Mouse (Mus musculus) neural tube, embryonic 13.5 days (tissue): ENCODE data around the gene Olfr412. TPM values are rescaled to one million over a fixed set of nuclear protein-coding genes. Genes with fewer than 3 reads are reported as not detected.
A peak's percentile ranks its signal among the peaks of the same experiment; 100 is the strongest.

Source experiments
- ATAC-seq: fragments of 200-750 bp; cut with Nextera tagmentation; 2 replicates; pipeline ENCODE4 v1.8.0; 2017; ENCODE audit warnings: low read depth, mild to moderate bottlenecking, moderate TSS enrichment, moderate library complexity
- H3K27ac ChIP-seq: fragments of 300-500 bp; sonication (generic); replicated peaks from 2 replicates; pipeline ENCODE4 v1.5.1; 2015; ENCODE audit warnings: moderate library complexity, mild to moderate bottlenecking, inconsistent platforms
- H3K27me3 ChIP-seq: fragments of 300-500 bp; sonication (generic); 2 replicates; pipeline ENCODE4 v1.6.1; 2015; ENCODE audit warnings: mild to moderate bottlenecking, inconsistent platforms
- H3K36me3 ChIP-seq: fragments of 300-500 bp; sonication (generic); 2 replicates; pipeline ENCODE4 v1.6.1; 2015; ENCODE audit warnings: mild to moderate bottlenecking, inconsistent platforms
- H3K4me1 ChIP-seq: fragments of 300-500 bp; sonication (generic); replicated peaks from 2 replicates; pipeline ENCODE4 v1.6.1; 2015; ENCODE audit warnings: inconsistent platforms
- H3K4me2 ChIP-seq: fragments of 300-500 bp; sonication (generic); 2 replicates; pipeline ENCODE4 v1.6.1; 2015; ENCODE audit warnings: inconsistent platforms, mild to moderate bottlenecking, moderate library complexity
- H3K4me3 ChIP-seq: fragments of 300-500 bp; sonication (generic); 2 replicates; pipeline ENCODE4 v1.5.1; 2015; ENCODE audit warnings: mild to moderate bottlenecking, inconsistent platforms
- H3K9ac ChIP-seq: fragments of 300-500 bp; sonication (generic); 2 replicates; pipeline ENCODE4 v1.6.1; 2015; ENCODE audit warnings: moderate library complexity, mild to moderate bottlenecking, inconsistent platforms
- H3K9me3 ChIP-seq: fragments of 300-500 bp; sonication (generic); 2 replicates; pipeline ENCODE4 v1.6.1; 2016; ENCODE audit warnings: inconsistent platforms
- WGBS: fragments of 180-500 bp; shearing (Covaris S2); methylation state at CpG from one replicate; pipeline ENCODE4 v1.1.7; 2015; 5-methylcytosine and 5-hydroxymethylcytosine counted together
- polyA plus RNA-seq: library from polyadenylated mRNA; unstranded; fragments of >200 nt; fragmentation: Nextera tagmentation; extraction: Ambion mirVana; gene quantifications from 2 replicates; pipeline ENCODE4 v1.2.1, GENCODE M21; 2015

The Olfr412 gene
- not detected in 2 replicates for polyA plus RNA-seq

- Histone ChIP-seq H3K27ac (no peak within 1 kb of the TSS), H3K9me3 (peaks cover 3% of the 10 kb centered on the region; the same call in 1 of the 2 replicates), H3K4me1 (no peaks in the 10 kb centered on the region), H3K4me2 (no peak within 1 kb of the TSS), H3K4me3 (no peak within 1 kb of the TSS), H3K36me3 (no peaks in the 10 kb centered on the region), H3K9ac (no peak within 1 kb of the TSS), H3K27me3 (no peaks in the 10 kb centered on the region)
- no peak for ATAC-seq
- 75% methylated on average over 1 of the region's 1 CpGs for WGBS
Measured at GRCm38 (mm10) chr11:74361769-74362168, at the start of gene Olfr412. Gene Olfr412, plus strand, starts transcription at chr11:74362069.

GRCm38 (mm10) chr11:74326044-74326443 lies 35.8 kb upstream of the Olfr412 start:
- Histone ChIP-seq H3K4me3 (no peak overlapping the region), H3K27me3 (no peaks in the 10 kb centered on the region), H3K27ac (no peak overlapping the region), H3K9ac (no peak overlapping the region), H3K4me1 (no peaks in the 10 kb centered on the region), H3K4me2 (no peak overlapping the region), H3K9me3 (no peaks in the 10 kb centered on the region), H3K36me3 (no peaks in the 10 kb centered on the region)
- 83% methylated on average over 2 of the region's 2 CpGs for WGBS
- no peak for ATAC-seq

DNA sequence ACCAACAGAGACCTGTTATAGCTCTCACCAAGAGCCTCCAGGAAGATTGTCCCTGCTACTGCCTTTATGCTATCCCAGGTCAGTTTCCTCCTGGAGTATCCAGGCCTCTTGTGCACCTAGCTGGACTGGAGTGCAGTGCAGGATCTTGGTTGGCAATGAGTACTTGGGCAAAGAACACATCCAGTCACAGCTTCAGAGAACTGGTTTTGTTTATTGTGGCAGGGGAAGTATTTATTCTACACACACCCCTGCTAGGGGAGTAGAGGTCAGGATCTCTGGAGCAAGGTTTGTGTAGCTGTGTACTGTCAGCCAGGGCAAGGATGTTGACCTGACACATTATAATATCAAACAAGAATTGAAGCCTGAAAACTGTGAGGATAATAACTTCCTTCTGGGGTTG lies 33.1 kb upstream of the Olfr412 start:
- no peak for ATAC-seq
- Histone ChIP-seq H3K27ac (no peak overlapping the region), H3K4me3 (no peak overlapping the region), H3K36me3 (no peaks in the 10 kb centered on the region), H3K9me3 (no peaks in the 10 kb centered on the region), H3K27me3 (no peaks in the 10 kb centered on the region), H3K4me2 (no peak overlapping the region), H3K9ac (no peak overlapping the region), H3K4me1 (no peaks in the 10 kb centered on the region)

DNA sequence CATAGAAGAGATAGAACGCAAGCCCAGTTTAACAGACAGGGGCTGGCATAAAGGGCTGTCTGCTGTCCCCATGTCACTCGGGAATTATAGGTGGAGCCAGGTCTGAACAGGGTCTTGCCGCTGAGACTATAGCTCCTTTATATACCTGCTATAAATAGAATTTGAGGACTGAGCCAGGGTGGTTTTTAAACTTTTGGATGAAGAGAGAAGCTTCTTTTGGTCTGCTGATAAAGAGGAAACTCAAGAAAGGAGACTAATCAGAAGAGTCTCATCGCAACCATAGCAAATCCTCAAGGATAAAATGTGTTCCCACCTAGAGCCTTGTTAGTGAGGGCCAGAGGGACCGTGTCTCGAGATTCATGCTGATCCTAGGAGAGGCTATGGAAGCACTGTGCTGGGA lies 23.9 kb upstream of the Olfr412 start, which contains the start of gene Olfr410:
TSS of gene Olfr410 (minus strand) at position 101 of the 400 bp plus-strand sequence.
- Histone ChIP-seq H3K36me3 (no peaks in the 10 kb centered on the region), H3K27ac (no peak within 1 kb of the TSS), H3K4me1 (no peaks in the 10 kb centered on the region), H3K9me3 (0 out of 2 replicates have a peak, but pooled peaks cover 2% of the 10 kb centered on the region), H3K9ac (no peak within 1 kb of the TSS), H3K4me2 (no peak within 1 kb of the TSS), H3K27me3 (no peaks in the 10 kb centered on the region), H3K4me3 (no peak within 1 kb of the TSS)
- 80% methylated on average over 6 of the region's 6 CpGs for WGBS
- no peak for ATAC-seq

DNA sequence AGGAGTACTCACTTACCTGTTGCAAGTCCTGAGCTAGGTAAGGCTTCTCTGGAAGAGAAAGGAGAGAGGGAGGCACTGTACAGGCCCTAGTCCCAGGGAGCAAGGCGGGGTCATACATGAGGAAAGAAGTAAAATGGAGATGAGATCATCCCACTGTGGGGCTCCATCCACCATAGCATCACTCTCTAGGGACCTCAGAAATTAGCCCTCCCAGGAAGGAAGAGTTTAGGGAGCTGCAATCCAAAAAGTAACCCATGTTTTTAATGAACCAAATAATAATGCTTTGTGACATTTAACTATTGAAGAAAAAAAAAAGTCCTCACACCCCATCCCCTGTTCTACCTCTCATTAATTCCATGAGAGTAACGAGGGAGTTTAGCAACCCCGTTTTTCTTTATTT lies 9.3 kb upstream of the Olfr412 start, which contains the start of gene Olfr411:
TSS of gene Olfr411 (minus strand) at position 101 of the 400 bp plus-strand sequence.
- Histone ChIP-seq H3K4me2 (no peak within 1 kb of the TSS), H3K27me3 (no peaks in the 10 kb centered on the region), H3K9ac (no peak within 1 kb of the TSS), H3K4me1 (no peaks in the 10 kb centered on the region), H3K9me3 (no peaks in the 10 kb centered on the region), H3K36me3 (no peaks in the 10 kb centered on the region), H3K27ac (no peak within 1 kb of the TSS), H3K4me3 (no peak within 1 kb of the TSS)
- 89% methylated on average over 3 of the region's 3 CpGs for WGBS
- no peak for ATAC-seq

- peak; percentile 80 for ATAC-seq
- H3K36me3 ChIP-seq: no peaks in the 10 kb centered on the region
- no peak overlapping the region for H3K9ac ChIP-seq
- no peak overlapping the region for H3K4me3 ChIP-seq
- H3K27ac ChIP-seq: no peak overlapping the region
- WGBS: 14% methylated on average over 22 of the region's 22 CpGs
- H3K27me3 ChIP-seq: peaks cover 14% of the 10 kb centered on the region
- H3K4me2 ChIP-seq: no peak overlapping the region
- no peaks in the 10 kb centered on the region for H3K9me3 ChIP-seq
- H3K4me1 ChIP-seq: no peaks in the 10 kb centered on the region
Measured at GRCm38 (mm10) chr11:74371393-74372100, 9.7 kb downstream of the Olfr412 start.

DNA sequence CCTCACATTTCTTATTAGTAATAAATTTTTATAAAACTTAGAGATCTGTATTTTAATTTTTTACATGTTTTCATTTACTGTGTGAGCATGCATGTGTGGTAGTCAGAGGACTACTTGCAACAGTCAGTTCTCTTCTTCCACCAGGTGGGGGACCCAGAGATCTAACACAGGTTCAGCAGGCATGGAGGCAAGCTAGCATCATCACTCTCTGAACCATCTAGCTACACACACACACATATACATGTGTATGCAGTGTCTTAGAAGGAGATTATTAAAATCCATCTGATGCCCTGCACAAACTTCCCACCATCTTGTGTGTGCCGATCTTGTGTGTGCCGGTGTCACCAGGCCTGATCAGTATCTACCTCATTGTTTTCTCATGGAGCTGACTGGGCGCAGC lies 15.0 kb downstream of the Olfr412 start:
- Histone ChIP-seq H3K36me3 (no peaks in the 10 kb centered on the region), H3K4me2 (no peak overlapping the region), H3K27me3 (0 out of 2 replicates have a peak, but pooled peaks cover 3% of the 10 kb centered on the region), H3K4me1 (peaks cover 7% of the 10 kb centered on the region), H3K27ac (no peak overlapping the region), H3K9ac (no peak overlapping the region; the same call in 1 of the 2 replicates), H3K4me3 (no peak overlapping the region), H3K9me3 (no peaks in the 10 kb centered on the region)
- peak; percentile 82 for ATAC-seq
- WGBS: 84% methylated on average over 3 of the region's 3 CpGs

DNA sequence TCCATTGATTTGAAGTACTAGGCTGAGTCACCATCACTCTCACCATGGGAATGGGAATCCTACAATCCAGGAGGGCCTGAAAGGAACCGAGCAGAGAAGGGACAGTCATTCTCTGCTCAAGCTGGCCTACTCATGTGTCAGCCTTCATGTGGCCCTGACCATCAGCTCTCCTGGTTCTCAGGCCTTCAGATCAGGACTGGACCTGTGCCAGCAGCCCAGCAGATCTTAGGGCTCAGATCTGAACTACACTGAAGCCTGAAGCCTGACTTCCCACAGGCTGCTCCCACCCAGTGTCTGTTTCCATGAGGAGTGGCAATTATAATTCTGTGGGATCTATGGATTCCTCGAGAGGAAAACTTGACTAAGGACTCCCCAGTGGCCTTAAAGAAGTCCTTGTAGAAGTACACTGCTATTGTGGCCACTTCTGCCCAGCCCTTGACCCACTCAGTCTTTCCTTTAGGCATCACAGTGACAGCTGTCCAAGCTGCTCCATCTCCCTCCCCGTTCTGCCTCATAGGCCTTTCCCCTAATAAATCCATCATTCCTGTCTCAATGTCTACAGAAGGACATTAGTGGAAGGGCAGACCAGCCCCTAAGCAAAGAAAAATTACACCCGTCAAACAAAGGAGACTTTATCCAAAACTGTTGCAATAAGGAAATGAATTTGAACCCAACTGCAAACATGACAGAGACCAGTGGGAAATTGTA lies 17.5 kb downstream of the Olfr412 start:
- Histone ChIP-seq H3K4me1 (peaks cover 7% of the 10 kb centered on the region), H3K4me3 (no peak overlapping the region), H3K27me3 (0 out of 2 replicates have a peak, but pooled peaks cover 3% of the 10 kb centered on the region), H3K4me2 (no peak overlapping the region), H3K9ac (no peak overlapping the region), H3K27ac (no peak overlapping the region), H3K36me3 (0 out of 2 replicates have a peak, but pooled peaks cover 2% of the 10 kb centered on the region), H3K9me3 (no peaks in the 10 kb centered on the region)
- 61% methylated on average over 4 of the region's 4 CpGs for WGBS
- ATAC-seq: no peak

GRCm38 (mm10) chr11:74385674-74386073 lies 23.8 kb downstream of the Olfr412 start:
- no peaks in the 10 kb centered on the region for H3K27me3 ChIP-seq
- H3K36me3 ChIP-seq: peaks cover 24% of the 10 kb centered on the region
- no peak overlapping the region for H3K4me2 ChIP-seq
- WGBS: 87% methylated on average over 9 of the region's 9 CpGs
- ATAC-seq: no peak
- no peaks in the 10 kb centered on the region for H3K9me3 ChIP-seq
- no peak overlapping the region for H3K9ac ChIP-seq
- H3K27ac ChIP-seq: no peak overlapping the region
- H3K4me3 ChIP-seq: no peak overlapping the region
- H3K4me1 ChIP-seq: no peaks in the 10 kb centered on the region

DNA sequence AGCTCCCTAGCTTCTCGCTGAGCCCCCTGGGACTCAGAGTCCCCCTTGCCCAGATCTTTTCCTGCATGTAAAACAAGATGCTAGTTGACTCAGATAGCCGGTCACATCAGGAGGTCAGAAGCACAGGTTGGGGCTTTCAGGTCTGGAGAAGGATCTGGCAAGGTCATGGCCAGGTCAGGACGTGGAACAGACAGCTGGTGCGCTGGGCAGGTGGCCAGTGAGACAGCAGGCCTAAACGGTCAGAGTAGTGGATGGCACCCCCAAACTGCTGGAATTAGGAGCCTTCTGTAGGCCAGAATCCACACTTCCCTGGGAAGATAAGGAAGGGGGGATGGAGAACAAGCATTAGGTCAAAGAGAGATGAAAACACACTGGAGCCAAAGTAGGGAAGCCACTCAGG lies 25.3 kb downstream of the Olfr412 start:
- Histone ChIP-seq H3K27ac (no peak overlapping the region), H3K9me3 (no peaks in the 10 kb centered on the region), H3K4me2 (no peak overlapping the region), H3K4me3 (no peak overlapping the region), H3K9ac (no peak overlapping the region), H3K4me1 (no peaks in the 10 kb centered on the region), H3K36me3 (peaks cover 30% of the 10 kb centered on the region), H3K27me3 (no peaks in the 10 kb centered on the region)
- WGBS: 82% methylated on average over 5 of the region's 5 CpGs
- no peak for ATAC-seq

- no peak overlapping the region for H3K9ac ChIP-seq
- ATAC-seq: no peak
- H3K27ac ChIP-seq: no peak overlapping the region
- no peaks in the 10 kb centered on the region for H3K9me3 ChIP-seq
- H3K4me2 ChIP-seq: no peak overlapping the region
- H3K27me3 ChIP-seq: no peaks in the 10 kb centered on the region
- H3K36me3 ChIP-seq: peaks cover 32% of the 10 kb centered on the region
- no peak overlapping the region for H3K4me3 ChIP-seq
- WGBS: 92% methylated on average over 11 of the region's 11 CpGs
- peaks cover 14% of the 10 kb centered on the region for H3K4me1 ChIP-seq
Measured at GRCm38 (mm10) chr11:74391899-74392298, 30.0 kb downstream of the Olfr412 start.

DNA sequence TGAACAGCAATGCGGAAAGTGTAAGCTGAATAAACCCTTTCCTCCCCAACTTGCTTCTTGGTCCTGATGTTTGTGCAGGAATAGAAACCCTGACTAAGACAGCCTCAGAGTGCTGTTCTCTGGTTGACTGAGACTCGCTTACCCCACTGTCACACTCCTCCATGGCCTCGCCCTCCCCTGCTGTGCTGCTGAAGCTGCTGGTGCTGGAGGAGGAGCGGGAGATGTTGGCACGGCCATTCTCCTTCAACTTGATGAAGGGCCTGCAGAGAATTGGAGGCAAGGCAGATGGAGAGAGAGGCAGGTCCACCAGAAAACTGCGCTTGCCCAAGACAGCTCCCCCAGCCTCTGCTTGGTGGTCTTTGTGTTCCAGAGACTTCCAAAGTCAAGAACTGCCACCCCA lies 31.0 kb downstream of the Olfr412 start:
- no peaks in the 10 kb centered on the region for H3K27me3 ChIP-seq
- no peak overlapping the region for H3K4me3 ChIP-seq
- no peak for ATAC-seq
- no peak overlapping the region for H3K9ac ChIP-seq
- H3K4me1 ChIP-seq: peaks cover 14% of the 10 kb centered on the region
- 72% methylated on average over 6 of the region's 6 CpGs for WGBS
- H3K36me3 ChIP-seq: peaks cover 29% of the 10 kb centered on the region; the same call in 1 of the 2 replicates
- no peaks in the 10 kb centered on the region for H3K9me3 ChIP-seq
- no peak overlapping the region for H3K4me2 ChIP-seq
- H3K27ac ChIP-seq: no peak overlapping the region
